In the genomic region with DNA sequence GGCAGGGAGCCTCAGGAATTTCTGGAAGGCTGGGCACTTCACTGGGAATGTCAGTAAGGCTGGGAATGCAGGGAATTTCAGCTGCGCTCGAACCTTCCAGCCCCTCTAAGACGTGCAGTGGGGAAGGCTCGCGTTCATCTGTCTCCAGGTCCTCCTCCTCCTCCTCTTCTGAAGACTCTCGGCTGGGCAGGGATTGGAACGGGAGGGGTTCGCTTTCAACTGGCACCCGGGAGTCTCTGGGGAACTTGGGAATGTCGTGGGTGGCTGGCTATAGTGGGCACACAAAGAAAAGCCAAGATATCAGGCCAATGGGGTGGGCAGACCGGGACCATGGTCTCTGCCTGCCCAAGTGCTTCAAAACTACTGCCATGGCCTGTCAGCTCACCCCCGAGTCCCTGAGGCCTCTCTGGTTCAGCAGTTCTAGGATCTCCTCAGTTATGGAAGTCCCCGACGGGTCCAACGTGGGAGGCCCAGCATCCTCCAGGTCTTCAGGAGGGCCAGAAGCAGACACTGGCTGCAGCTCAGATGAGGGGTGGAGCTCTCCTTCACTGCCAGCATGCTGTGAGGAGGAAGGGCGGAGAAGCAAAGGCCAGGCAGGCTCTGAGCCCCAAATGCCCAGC, we compare ENCODE assay signal across 21 mouse cellular contexts.
"Had no signal": no experiment of that assay in that cellular context is flagged by ENCODE, and none has a peak within 500 bp of the region (broad histone marks: within the 10 kb centered on the region; RNA-seq: fewer than 3 reads in every experiment).

No protein-coding gene starts in this region.

- H3K4me3 ChIP-seq: limb, embryonic 10.5 days; limb, embryonic 13.5 days; liver, embryonic 12.5 days; liver, embryonic 15.5 days; lung, embryonic 15.5 days; megakaryocyte, embryonic 14.5 days; midbrain, embryonic 10.5 days; midbrain, embryonic 13.5 days; myocyte; neural tube, embryonic 13.5 days had no signal

- DNase-seq: kidney, postnatal 14 days; liver; lung, adult 18-20 months; lung, postnatal 36 days; retina, postnatal 1 day; right cerebral cortex, postnatal 4 days; thymus, adult 2 months; thymus, postnatal 14 days; thymus, postnatal 4 days had no signal

- H3K9me3 ChIP-seq: limb, embryonic 10.5 days; limb, embryonic 13.5 days; liver, embryonic 12.5 days; liver, embryonic 15.5 days; lung, embryonic 15.5 days; megakaryocyte, embryonic 14.5 days; midbrain, embryonic 13.5 days; neural tube, embryonic 13.5 days had no signal

- H3K9ac ChIP-seq: limb, embryonic 13.5 days; liver, embryonic 12.5 days; liver, embryonic 15.5 days; lung, embryonic 15.5 days; midbrain, embryonic 13.5 days; neural tube, embryonic 13.5 days had no signal

- H3K27me3 ChIP-seq: limb, embryonic 13.5 days; liver, embryonic 12.5 days; liver, embryonic 15.5 days; lung, embryonic 15.5 days; midbrain, embryonic 13.5 days; neural tube, embryonic 13.5 days had no signal

- H3K27ac ChIP-seq: limb, embryonic 10.5 days; limb, embryonic 13.5 days; liver, embryonic 12.5 days; liver, embryonic 15.5 days; lung, embryonic 15.5 days; midbrain, embryonic 10.5 days; midbrain, embryonic 13.5 days; neural tube, embryonic 13.5 days; stomach, postnatal 0 days had no signal

- ATAC-seq: liver, embryonic 12.5 days; midbrain, embryonic 13.5 days; midbrain, embryonic 16.5 days had no signal

- H3K4me2 ChIP-seq: limb, embryonic 13.5 days; liver, embryonic 12.5 days; liver, embryonic 15.5 days; lung, embryonic 15.5 days; midbrain, embryonic 13.5 days; neural tube, embryonic 13.5 days had no signal
